Mouse (Mus musculus) naive thymus-derived CD4-positive, alpha-beta T cell, adult 2 months (primary cell): ENCODE measurements around the gene Hist3h2ba.
"Not testable (repeated sequence)": the region's sequence is repeated elsewhere in the genome, so short reads cannot be mapped to it uniquely, and the experiment has no call there.

Source experiments
- DNase-seq: peaks from one replicate; pipeline ENCODE4 v3.0.0-alpha.2; 2011; ENCODE audit warnings: low read depth

The Hist3h2ba gene

GRCm38 (mm10) chr11:58938322-58939087, 10.2 kb upstream of the Hist3h2ba start, which contains the start of gene Rnf187:
Rnf187 (minus strand) TSS chr11:58938916.
- peak; percentile 92 for DNase-seq

- no peak for DNase-seq
Observed at GRCm38 (mm10) chr11:58939088-58939439, 9.7 kb upstream of the Hist3h2ba start.

GRCm38 (mm10) chr11:58944136-58944535, 4.6 kb upstream of the Hist3h2ba start:
- DNase-seq: no peak

GRCm38 (mm10) chr11:58947306-58947705, 1.4 kb upstream of the Hist3h2ba start:
- no peak for DNase-seq

- DNase-seq: no peak
Observed at GRCm38 (mm10) chr11:58947798-58948528, 757 bp upstream of the Hist3h2ba start.

- DNase-seq: no peak
Observed at GRCm38 (mm10) chr11:58949480-58950431, 1.0 kb downstream of the Hist3h2ba start.

- DNase-seq: no peak
Observed at GRCm38 (mm10) chr11:58951210-58951609, 2.5 kb downstream of the Hist3h2ba start.

GRCm38 (mm10) chr11:58953351-58954169, 4.8 kb downstream of the Hist3h2ba start:
- DNase-seq: peak; percentile 77

- DNase-seq: not testable (repeated sequence)
Observed at GRCm38 (mm10) chr11:58954170-58954419, 5.4 kb downstream of the Hist3h2ba start.

- peak; percentile 95 for DNase-seq
Observed at GRCm38 (mm10) chr11:58954420-58955142, 5.9 kb downstream of the Hist3h2ba start, which contains the start of the genes Hist3h2a and Trim17. Hist3h2a (plus strand) TSS chr11:58954685. Trim17 (plus strand) TSS chr11:58954685.

GRCm38 (mm10) chr11:58955143-58955867, 6.6 kb downstream of the Hist3h2ba start:
- DNase-seq: peak; percentile 42

GRCm38 (mm10) chr11:58955868-58956257, 7.1 kb downstream of the Hist3h2ba start:
- DNase-seq: no peak

- DNase-seq: no peak
Observed at GRCm38 (mm10) chr11:58957226-58957914, 8.7 kb downstream of the Hist3h2ba start.

- no peak for DNase-seq
Observed at GRCm38 (mm10) chr11:58958536-58958935, 9.8 kb downstream of the Hist3h2ba start.

GRCm38 (mm10) chr11:58959186-58959825, 10.6 kb downstream of the Hist3h2ba start:
- DNase-seq: peak; percentile 33

- DNase-seq: peak; percentile 90
Observed at GRCm38 (mm10) chr11:58959921-58960465, 11.3 kb downstream of the Hist3h2ba start.

- no peak for DNase-seq
Observed at GRCm38 (mm10) chr11:58961364-58962177, 12.9 kb downstream of the Hist3h2ba start.

- DNase-seq: no peak
Observed at GRCm38 (mm10) chr11:58963543-58963942, 14.8 kb downstream of the Hist3h2ba start.
